ENCODE assay signal across 9 mouse cellular contexts in genomic region chrX:99130059-99130458, GRCm38 (mm10). TPM values are rescaled to one million over a fixed set of nuclear protein-coding genes. Genes with fewer than 3 reads are reported as not detected.
DNase-seq lines count a peak whose midpoint lies in the region; ATAC-seq lines count a peak whose summit lies in the region.
"Had no signal": no experiment of that assay in that cellular context is flagged by ENCODE, and none has a peak within 500 bp of the region (broad histone marks: within the 10 kb centered on the region; RNA-seq: fewer than 3 reads in every experiment).

No protein-coding gene starts in this region.

- peaks cover 7% of the 10 kb centered on the region; the same call in 1 of the 2 replicates for H3K4me1 ChIP-seq in heart, embryonic 10.5 days
- H3K4me1 ChIP-seq in forebrain, embryonic 14.5 days (ENCODE audit: control insufficient read depth, insufficient read depth, low read length): no peaks in the 10 kb centered on the region
- H3K4me1 ChIP-seq: neural tube, embryonic 13.5 days had no signal

- H3K9ac ChIP-seq in forebrain, embryonic 14.5 days (ENCODE audit: low read length): no peak overlapping the region
- H3K9ac ChIP-seq: neural tube, embryonic 13.5 days had no signal

- H3K9me3 ChIP-seq in heart, embryonic 10.5 days: no peaks in the 10 kb centered on the region
- no peaks in the 10 kb centered on the region for H3K9me3 ChIP-seq in forebrain, embryonic 14.5 days (replicated peaks; ENCODE audit: control insufficient read depth, low read length)
- H3K9me3 ChIP-seq: neural tube, embryonic 13.5 days had no signal

- no peak overlapping the region for H3K27ac ChIP-seq in heart, embryonic 10.5 days
- no peak overlapping the region for H3K27ac ChIP-seq in forebrain, embryonic 14.5 days (ENCODE audit: low read depth, low read length)
- H3K27ac ChIP-seq: neural tube, embryonic 13.5 days had no signal

- H3K4me3 ChIP-seq in heart, embryonic 10.5 days: no peak overlapping the region
- H3K4me3 ChIP-seq in forebrain, embryonic 14.5 days (ENCODE audit: low read depth, low read length): no peak overlapping the region
- H3K4me3 ChIP-seq: neural tube, embryonic 13.5 days had no signal

- peaks cover 61% of the 10 kb centered on the region for H3K27me3 ChIP-seq in heart, embryonic 10.5 days (ENCODE audit: insufficient read depth, poor library complexity, severe bottlenecking)
- H3K27me3 ChIP-seq in forebrain, embryonic 14.5 days (replicated peaks; ENCODE audit: control insufficient read depth, insufficient read depth, low read length): no peaks in the 10 kb centered on the region

- 36% methylated on average over 3 of the region's 3 CpGs for WGBS in heart, embryonic 10.5 days
- 34% methylated on average over 3 of the region's 3 CpGs for WGBS in forebrain, embryonic 14.5 days

- no peak overlapping the region for H3K4me2 ChIP-seq in forebrain, embryonic 14.5 days (ENCODE audit: low read length)
- H3K4me2 ChIP-seq: neural tube, embryonic 13.5 days had no signal

- peak; percentile 82 for DNase-seq in heart, adult 11 months
- no peak for DNase-seq in heart, embryonic 10.5 days (ENCODE audit: low spot score)
- peak; percentile 79 for DNase-seq in B cell, adult 2 months
- DNase-seq in adrenal gland, postnatal 36 days: peak; percentile 62 to 69
- peak; percentile 66 for DNase-seq in forebrain, embryonic 14.5 days (ENCODE audit: low spot score)
- DNase-seq in kidney, postnatal 4 days: peak; percentile 75 to 78
- DNase-seq in spleen, postnatal 10 days (ENCODE audit: low spot score in 2 of 2): peak; percentile 48 to 64

- H3K36me3 ChIP-seq in heart, embryonic 10.5 days: no peaks in the 10 kb centered on the region
- no peaks in the 10 kb centered on the region for H3K36me3 ChIP-seq in forebrain, embryonic 14.5 days (ENCODE audit: control insufficient read depth, insufficient read depth, low read length)
- H3K36me3 ChIP-seq: neural tube, embryonic 13.5 days had no signal

- ATAC-seq in forebrain, embryonic 14.5 days: peak; percentile 42; the same call in 1 of the 2 replicates
- peak; percentile 84 for ATAC-seq in megakaryocyte progenitor cell, adult 5-6 weeks (replicated peaks; ENCODE audit: poor library complexity)

RNA-seq across cellular contexts. Expression of gene Efnb1, which starts 5.9 kb away (rescaled TPM):
- 20.3 and 33.1 TPM in 2 replicates for polyA plus RNA-seq in heart, embryonic 10.5 days (2016; fragmentation: Nextera tagmentation; extraction: Ambion mirVana)
- 10 to 100 TPM; 55.6 to 57.7 TPM for total RNA-seq in adrenal gland, postnatal 36 days (2021)
- polyA plus RNA-seq in forebrain, embryonic 14.5 days (2014; fragmentation: Nextera tagmentation; extraction: Ambion mirVana): 44.4 and 46.5 TPM in 2 replicates
- 1.0 and 1.2 TPM in 2 replicates for total RNA-seq in megakaryocyte progenitor cell, adult 5-6 weeks (2015)
- total RNA-seq in megakaryocyte progenitor cell, adult 5-6 weeks (2017): 0.98 and 1.00 TPM in 2 replicates

Comparison
In these comparisons a context has a peak if more than half of its experiments do, and no peak if none do; other contexts are left out.
1. RNA of gene Efnb1, which starts 5.9 kb away (total RNA-seq): 55.6 to 57.7 TPM in adrenal gland, postnatal 36 days; 0.98 to 1.2 TPM in megakaryocyte progenitor cell, adult 5-6 weeks; every median in the first group is over 10 times any median in the second.